Mouse (Mus musculus) c-Kit-negative CD71-positive TER-119-positive erythroid progenitor cells, embryonic 14.5 days (primary cell): Measurements from ENCODE around the gene Gpr146.

ENCODE experiments used
- DNase-seq: peaks from one replicate; pipeline ENCODE4 v3.0.0-alpha.2; 2013; ENCODE audit warnings: low read depth, low spot score

The Gpr146 gene

DNA sequence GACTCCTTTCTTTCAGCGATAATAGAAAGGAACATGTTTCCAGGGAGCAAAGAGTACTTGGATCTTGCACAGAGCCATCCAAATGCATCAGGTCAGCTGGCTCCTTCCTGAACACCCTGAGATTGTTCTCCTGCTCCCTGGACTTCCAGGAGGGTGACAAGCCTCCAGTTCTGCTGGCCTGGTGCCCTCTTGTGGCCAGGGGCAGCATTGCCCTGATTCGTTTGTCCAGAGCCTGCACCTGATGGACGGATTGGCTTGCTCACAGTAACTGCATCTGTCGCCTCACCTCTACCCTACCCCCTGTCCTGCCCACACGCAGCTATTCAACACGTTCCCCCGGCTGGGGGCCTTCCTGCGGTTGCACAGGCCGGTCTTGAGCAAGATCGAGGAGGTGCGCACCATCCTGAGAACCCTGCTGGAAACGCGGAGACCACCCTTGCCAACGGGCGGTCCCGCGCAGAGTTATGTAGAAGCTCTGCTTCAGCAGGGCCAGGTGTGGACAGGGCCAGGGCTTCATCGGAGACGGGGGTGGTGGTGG is 22.2 kb upstream of the Gpr146 start:
- peak; percentile 58 for DNase-seq

DNA sequence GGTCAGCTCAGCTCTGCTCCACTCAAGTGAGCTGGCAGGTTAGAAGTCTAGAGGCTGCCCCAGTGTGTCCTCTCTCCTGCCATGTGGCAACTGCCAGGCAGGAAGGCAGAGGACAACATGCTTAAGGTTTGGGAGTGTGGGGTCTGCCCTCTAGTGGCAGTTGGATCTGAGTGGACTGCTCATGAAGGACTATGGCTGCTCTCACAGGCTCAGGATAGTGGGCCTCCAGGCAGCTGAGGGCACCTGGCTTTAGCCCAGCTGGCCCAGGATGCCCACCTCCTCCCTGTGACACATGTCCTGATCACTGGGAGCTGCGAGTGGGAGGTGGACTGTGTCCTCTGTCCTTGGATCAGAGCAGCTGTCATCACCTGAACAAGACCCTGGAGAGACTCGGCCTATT is 18.8 kb upstream of the Gpr146 start:
- DNase-seq: no peak

DNA sequence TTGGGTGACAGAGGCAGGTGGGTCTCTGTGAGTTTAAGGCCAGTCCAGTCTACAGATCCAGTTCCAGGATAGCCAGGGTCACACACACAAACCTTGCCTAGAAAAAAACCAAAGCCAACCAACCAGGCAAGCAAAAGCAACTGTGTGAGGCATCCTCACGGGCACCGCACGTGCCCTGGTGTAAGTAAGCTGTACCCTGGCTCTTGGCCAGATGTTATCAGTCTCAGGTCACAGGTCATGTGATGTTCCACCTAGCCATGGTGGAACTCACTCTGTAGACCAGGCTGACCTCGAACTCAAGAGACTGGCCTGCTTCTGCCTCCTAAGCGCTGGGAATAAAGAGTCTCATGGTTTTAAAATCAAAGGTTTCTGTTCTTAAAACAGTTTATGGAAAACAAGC is 18.3 kb upstream of the Gpr146 start:
- DNase-seq: no peak

DNA sequence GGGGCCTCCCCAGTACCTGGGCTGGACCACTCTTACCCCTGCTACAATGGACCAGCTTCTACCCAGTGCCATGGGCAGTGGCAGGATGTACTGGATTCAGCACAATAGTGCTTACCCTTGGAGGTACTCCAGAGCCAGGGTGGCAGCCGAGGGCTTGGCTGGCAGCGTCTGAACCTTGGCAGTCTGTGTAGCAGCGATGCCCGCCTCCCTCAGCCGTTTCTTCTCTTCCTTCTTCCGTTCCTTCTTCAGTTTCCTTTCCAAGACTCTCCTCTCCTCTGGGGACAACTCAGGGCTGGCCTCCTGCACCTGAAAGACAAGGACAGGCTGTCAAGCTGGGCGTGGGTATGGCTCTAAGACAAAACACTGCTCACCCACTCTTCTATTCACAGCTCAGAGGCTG is 13.6 kb upstream of the Gpr146 start:
- DNase-seq: no peak

DNA sequence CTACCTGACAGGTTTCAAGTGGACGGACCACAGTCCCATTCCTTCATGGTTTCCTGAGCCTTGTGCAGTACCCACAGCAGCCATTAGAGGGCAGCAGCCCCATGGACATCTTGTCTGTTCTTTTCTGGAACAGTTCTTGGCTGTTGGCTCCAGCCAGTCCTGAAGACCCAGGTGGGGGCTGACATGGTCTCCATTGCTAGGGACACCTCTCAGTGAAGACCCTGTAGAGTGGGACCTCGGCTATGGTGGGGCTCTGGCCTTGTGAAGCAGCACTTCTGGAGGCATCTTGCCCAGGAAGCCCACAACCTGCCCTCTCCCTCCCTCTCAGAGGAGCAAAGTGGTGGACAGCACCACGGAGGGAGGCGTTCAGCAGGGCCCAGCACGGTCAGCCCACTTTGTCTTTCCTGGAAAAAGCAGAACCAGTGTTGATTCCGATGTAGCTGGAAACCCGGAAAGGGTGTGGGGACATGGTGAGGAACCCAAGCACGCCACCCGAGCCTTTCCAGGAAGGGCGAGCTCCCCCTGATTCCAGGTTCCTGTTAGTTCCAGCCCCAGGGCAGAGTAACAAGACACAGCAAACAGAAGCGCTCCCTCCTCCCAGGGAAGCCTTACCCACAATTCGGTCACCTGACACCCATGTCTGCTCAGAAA is 13.1 kb upstream of the Gpr146 start:
- DNase-seq: peak; percentile 72

DNA sequence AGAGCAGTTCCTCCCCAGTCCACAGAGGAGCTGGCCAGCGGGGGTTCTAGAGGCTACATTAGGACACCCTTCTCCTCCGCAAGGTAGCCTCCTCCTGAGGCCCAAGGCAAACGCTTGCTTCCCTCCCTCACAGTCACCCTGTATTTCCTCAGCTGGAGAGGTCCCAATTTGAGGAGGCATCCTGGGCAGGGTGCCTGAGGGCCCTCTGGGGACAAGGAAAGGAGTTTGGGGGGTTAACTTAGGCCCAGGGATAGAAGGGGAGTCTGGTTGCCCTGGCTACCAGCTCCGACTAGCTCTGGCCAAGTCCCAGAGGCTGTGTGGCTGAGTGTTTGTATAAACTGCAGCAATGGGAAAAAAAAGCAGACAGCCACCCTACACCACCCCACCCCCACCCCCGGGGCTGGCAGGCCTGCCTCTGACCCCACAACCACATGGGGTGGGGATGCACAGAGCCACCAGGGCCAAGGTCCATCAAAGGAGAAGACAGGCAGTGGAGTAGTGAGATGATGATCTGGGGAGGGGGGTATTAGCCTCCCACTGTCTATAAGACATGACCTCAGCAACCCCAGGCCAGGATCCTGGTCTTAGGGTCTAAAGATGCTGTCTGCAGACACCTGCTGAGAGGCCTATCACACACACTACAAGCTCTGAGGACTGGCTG is 12.5 kb upstream of the Gpr146 start:
- no peak for DNase-seq

DNA sequence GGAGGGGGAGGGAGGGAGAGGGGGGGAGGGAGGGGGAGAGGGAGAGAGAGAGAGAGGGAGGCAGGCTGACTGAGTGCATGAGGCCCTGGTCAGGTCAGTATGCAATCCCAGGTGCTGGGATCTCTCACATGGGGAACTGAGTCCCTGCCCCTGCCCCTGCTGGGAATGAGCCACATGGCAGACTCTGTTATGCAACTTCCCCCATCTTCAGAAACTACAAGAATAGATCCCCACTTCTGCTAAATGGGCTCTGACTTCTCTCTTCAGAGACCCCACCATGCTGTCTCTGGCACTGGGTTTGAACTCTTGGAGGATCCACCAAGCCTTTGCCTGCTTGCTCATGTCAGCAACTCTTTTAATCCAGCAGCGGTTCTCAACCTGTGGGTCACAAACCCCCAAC is 11.7 kb upstream of the Gpr146 start:
- no peak for DNase-seq

DNA sequence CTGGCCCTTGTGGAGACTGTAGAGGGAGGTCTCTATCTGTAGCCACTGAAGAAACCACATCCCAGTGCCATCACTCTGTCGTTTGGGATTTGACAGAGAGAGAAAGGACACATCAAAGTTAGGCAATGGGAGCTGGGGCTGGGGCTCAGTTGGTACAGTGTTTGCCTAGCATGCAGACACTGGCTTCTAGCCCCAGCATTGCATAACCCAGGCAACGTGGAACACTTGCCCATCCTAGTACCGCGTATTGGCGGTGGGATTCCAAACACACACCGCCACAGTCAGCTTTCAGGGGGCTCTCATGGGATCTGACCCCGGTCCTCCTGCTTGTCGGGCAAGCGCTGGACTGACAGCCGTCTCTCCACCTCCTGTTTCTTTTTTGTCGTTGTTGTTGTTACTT is 11.0 kb upstream of the Gpr146 start:
- DNase-seq: no peak

DNA sequence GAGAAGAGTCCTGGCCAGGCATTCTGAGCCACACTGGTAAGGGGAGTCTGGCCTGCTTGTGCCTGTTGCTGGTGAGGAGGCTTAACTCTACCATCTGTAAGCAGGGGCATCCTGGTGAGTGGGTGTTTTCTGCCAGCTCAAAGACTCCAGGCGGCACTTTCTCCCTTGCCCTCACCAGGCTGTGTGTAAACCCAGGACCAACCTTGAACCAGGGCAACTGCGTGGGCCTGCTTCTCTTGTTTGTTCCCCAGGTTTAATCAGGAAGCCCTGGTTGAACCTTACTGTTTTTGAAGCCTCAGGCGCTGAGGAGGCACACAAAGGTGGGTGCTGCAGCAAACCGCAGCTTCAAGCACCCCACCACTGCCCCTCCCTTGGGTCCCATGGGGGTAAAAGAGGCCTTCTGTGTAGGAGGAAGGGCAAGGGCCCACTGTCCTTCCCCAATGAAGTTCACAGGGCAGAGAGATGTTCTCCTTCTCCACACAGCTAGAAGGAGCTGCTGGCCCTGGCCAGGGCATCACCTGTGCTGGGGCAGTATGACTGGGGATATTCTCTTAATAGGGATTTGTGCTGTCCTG is 9.5 kb upstream of the Gpr146 start:
- DNase-seq: no peak

DNA sequence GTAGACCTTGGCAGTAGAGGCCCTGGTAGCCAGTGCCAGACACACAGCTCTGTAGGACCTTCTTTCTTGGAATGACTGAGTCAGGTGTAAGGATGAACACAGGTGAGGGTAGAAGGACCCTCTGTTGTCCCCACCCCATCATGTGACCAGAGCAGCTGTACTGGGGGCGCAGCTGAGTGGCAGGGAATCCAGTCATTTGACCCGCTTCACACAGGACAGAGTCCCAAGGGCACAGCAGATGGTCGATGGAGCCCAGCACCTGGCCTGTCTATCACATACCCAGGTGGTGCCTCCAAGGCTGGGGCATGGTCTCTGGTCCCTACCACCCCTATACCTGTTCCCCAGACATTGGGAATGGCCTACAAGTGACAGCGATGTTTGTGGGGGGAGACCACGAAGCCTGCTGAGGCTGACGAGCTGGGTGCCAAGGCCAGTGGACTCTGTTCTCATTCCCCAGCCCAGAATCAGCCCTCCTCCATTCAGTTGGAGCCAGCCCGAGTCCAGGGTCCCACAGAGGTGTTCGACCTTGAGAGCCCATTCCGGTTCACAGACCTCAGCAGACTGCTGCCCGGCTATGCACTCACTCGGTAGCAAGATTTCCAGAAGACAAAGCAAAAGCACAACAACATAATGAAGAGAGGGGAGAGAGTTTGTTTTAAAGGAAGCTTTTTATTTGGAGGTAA is 8.7 kb upstream of the Gpr146 start:
- DNase-seq: no peak

DNA sequence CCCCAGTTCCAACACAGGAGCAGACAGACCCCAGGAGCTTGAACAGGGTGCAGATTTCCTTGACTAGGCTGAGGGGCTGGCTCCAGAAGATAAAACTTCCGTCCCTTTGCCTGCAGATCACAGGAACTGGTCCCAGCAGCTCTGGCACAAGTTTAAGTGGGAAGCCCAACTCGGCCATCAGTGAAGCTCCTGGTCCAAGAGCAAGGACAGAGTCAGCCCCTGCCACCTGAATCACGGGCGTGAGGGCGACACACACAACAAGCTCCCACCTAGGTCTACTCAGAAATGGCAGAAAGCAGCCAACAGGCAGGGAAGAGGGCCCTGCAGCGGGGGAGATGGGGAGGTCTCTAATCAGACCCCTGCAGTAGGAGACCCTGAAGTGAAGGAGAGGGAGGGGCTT is 7.2 kb upstream of the Gpr146 start:
- no peak for DNase-seq

DNA sequence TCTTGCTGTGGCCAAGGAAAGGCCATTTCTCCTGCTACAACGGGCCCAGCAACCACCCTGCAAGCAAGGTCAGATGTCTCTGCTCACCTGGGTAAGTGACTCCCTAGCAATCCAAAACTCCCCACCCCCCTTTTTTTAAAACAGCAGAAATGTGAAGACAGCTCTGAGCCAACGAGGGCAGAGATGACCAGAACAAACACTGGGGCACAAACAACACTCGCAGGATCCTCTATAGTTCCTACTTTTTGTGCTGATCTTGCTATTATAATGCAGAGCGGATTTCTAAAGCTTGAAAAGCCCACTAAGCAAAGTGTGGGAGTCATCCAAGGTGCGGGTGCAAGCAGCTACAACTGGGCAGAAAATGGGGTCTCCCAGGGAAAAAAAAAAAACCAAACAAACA is 6.4 kb upstream of the Gpr146 start:
- DNase-seq: no peak

DNA sequence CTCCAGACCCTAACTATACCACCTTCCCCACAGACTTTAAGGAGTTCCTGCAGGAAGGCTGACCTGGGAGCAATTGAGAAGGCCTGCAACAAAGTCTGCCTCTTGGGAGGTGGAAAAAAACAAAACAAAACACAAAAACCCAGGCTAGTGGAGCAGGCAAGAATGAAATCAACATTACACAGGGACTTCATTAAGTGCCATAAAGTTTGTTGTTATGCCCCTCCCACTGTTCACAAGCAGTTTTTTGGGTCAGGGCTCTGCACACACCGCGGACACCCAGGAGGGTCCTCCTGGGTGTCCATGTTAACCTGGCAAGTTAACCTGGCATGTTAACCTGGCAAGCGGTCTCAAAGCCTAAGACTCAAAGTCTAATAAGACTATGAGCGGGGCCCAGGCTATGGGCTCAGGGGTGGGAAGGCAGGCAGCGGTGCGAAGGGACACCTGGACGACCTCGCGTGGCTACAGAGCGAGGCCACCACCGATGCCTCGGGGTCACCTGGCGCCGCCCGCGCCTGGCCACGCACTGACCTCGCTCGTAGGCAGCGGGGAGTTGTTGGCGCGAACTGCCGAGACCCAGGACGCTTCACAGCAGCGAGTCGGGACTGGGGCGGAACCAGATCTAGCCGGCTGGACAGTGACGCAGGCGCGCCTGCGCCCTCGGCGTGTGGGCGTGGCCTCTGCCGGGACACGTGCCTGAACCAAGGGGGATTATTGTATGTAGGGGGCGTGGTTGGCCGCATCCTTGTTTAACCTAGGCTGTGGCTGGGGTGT is 5.7 kb upstream of the Gpr146 start:
- DNase-seq: peak; percentile 84

DNA sequence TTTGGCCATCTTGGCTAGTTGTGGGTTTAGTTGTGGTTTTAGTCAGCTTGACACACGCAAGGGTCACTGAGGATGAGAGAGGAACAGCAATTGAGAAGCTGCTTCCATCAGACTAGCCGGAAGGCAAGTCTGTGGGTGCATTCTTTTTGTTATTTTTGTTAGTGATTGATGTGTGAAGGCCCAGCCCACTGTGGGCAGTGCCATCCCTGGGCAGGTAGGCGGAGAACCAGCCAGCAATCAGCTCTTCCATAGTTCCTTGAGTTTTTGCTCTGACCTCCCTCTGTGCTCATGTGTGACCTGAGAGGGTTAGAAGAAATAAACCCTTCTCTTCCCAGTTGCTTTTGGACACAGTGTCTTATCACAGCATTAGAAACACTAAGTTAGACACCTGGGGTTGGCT is 4.4 kb upstream of the Gpr146 start:
- no peak for DNase-seq

DNA sequence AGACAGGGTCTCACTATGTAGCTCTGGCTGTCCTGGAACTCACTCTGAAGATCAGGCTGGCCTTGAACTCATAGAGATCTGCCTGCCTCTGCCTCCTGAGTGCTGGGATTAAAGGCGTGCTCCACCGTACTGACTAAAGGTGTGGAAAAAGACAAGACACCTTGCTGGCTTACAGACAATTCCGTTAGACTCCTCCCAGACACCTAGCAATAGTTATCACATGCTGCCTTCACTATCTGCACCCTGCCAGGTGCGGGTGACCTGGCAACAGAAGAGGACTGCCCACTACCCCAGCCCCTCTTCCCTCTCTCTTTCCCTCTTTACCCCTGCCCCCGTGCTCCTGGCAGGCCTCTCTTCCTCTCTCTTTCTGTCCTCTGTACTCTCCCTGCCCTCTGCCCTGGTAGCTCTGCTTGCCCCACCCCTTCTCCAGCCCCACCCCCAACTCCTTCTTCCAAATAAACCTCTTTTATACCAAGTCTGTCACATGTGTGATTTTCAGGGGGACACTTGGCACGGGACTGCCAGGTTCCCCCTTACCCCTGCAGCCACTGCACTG is 3.5 kb upstream of the Gpr146 start:
- DNase-seq: no peak

DNA sequence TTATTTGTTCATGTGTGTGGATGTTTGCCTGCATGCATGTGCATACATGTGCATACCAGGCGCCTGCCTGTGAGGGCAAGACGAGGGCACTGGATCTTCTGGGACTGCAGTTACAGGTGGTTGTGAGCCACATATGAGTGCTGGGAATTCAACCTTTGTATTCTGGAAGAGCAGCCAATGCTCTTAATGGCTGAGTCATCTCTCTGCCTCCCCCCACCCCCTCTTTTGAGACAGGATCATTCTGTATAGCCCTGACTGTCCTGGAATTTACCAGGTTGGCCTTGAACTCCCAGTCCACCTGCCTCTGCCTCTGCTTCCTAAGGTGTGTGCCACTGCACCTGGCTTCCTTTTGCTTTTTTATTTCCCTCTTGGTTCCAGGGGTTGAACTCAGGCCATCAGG is 2.7 kb upstream of the Gpr146 start:
- no peak for DNase-seq

DNA sequence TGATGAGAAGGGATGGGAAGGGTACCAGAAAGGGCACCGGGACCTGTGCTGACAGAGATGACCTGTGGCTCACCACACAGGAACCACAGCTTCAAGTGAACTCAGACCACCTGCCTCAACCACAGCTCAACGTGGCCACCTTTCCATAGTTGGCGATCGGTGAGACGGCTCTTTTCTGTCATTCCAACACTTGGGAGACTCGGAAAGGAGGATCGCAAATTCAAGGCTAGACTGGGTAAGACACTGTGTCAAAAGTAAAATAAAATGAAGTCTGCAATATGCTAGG is 717 bp downstream of the Gpr146 start:
- no peak for DNase-seq

DNA sequence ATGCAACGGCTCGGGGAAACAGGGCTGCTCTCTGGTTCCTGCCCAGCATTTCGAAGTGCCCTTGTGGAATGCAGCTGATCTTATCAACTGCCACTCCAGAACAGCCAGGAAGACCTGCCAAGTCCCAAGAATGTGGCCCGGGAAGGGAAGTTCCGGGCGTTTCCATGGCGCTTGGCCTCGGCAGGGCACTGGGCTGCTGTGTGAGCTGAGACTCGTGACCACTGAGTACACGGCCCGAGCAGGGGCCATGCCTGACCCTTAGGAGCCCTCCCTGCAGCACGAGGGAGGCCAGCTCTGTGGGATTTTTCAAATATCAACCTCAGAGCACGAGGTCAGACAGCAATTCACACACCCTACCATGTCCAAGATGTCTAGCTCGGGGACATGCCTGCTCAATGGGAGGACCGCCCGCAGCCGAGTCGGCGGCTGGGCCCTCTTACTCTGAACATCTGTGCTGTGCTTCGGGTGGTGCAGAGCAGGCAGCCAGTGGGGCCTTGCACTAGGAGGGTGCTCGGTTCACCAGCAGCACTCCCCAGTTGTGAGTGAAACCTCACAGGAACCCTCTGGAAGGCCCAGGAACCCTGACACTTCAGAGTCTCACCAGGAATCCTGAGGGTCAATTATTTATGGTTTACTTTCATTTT is 1.6 kb downstream of the Gpr146 start:
- DNase-seq: no peak

DNA sequence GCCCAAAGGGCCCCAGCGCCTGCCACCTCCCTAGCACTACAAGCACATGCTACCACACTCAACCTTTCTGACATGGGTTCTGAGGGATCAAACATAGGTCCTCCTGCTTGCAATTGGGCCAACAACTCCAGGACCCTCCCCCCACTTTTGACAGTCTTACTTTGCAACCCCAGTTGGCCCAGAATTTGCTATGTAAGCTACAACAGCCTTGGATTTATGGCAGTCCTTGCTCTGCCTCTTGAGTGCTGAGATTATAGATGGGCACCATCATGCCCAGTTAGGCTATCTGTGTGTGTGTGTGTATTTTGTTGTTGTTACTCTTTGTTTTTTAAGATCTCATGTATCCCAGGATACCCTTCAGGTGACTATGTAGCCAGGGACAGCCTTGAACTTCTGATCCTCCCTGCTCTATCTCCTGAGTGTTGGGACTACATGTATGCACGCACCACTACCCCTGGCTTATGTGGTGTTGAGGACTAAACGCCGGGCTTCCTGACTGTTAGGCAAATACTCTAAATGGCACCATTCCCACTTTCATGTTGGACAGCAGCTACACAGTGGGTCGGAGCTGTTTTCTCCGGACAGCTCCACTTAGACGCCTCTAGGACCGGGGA is 2.4 kb downstream of the Gpr146 start:
- DNase-seq: no peak

DNA sequence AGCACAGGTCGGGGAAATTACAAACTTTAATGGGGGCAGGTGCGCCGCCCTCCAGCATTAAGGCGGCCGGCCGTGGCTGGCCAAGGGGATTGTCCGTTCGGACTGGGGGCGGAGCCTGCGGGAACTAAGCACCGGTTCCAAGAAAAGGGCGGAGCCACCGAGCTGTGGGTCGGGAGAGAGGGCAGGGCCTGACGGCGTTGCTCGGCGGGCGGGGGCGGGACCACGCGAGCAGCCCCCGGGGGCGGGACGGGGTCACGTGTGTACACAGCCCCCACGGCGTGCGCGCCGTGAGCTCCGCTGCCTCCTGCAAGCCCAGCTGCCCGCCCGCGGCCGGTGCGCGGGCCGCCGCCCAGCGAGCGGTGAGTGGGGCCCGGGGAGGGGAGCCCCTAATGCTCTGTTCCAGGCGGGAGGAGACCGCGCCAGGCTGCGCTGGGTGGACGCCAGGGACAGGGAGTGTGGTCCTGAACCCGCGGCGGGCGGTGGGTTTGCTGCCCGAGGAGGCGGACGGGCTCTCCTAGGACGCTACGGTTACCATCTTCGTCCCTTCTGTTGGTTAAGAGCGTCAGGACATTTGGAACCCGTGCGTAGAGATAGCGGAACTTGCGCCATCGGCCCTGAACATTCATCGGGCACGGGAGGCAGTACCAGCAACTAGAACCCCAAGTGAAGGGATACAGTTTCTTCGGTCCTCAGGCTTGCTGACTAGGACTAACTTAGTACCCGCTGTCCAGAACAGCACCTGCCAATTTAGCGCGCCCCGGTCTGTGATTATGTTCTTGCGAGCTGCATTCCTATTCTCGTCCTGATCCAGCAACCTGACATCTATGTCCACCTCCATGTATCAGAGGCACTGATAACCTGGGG is 3.1 kb downstream of the Gpr146 start:
- peak; percentile 94 for DNase-seq
